Mouse (Mus musculus): ENCODE data around the gene Mcm9.

DNA sequence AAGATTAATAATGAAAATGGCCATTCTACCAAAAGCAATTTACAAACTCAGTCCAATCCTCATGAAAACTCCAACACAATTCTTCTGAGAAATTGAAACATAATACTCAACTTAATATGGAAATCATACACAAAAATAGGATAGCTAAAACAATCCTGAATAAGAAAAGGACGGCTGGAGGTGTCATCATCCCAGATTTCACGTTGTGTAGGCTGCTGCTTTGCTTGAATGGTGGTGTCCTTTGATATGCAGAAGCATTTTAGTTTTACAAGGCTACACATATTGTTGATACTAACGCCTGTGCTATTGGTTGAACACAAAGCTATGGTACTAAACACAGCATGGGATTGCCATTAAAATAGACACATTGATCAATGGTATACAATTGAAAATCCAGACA, 44.5 kb downstream of the Mcm9 start:
- TF ChIP-seq POLR2A (IDR thresholded peaks at IDR 0.05; ENCODE audit: borderline replicate concordance, extremely low read depth, insufficient read depth, insufficient read length, poor library complexity, severe bottlenecking) (no peak), CTCF (IDR thresholded peaks at IDR 0.05; ENCODE audit: borderline replicate concordance, extremely low read depth, insufficient read depth, insufficient read length) (no peak)
